Mouse (Mus musculus) 416B (cell line): Measurements from ENCODE around the gene AC131692.1.
A peak's percentile ranks its signal among the peaks of the same experiment; 100 is the strongest.

ENCODE experiments used
- DNase-seq: peaks from one replicate; pipeline ENCODE4 v3.0.0; 2011; ENCODE audit warnings: low read depth

AC131692.1 gene

GRCm38 (mm10) chr19:6094119-6094518 is at the start of gene AC131692.1:
TSS of gene AC131692.1 (plus strand) at chr19:6094419.
- no peak for DNase-seq

DNA sequence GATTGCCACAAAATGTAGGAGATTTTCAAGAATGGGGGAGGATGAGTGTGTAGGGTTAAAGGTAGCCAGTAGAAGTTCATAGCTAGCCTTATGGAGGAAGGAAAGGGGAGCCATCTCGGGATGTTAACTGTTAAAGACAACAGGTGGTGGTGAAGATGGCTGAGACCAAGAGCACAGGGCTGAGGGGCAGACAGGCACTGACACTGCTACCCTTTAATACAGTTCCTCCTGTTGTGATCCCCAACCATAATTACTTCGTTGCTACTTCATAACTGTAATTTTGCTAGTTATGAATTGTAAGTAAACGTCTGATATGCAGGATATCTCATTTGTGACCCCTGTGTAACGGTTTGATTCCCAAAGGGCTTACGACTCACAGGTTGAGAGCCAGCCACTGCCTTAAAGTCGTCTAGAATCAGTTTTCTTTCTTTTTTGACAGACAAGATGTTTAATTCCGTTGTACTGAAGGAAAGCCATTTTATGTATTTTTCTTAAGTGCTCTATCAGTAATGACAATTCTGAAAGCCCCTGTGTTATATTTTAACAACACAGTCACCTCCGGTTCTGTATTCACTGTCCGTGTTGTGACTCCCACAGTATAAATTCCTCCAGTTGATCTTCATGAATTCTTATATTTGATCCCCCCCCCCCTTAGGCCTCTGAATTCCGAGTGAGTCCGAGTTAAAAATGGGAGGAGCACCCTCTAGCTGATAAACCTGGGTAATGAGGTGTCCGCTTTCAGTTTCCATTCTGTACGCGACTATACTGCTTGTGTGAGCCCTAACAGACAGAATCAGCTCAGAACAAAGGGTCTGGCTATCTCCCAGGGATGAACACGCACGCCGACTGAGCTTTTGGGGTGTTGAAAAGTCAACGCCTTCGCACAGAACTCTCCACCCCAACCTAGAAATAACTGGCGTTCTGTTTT is 48.6 kb upstream of the AC131692.1 start:
- DNase-seq: peak; percentile 85

DNA sequence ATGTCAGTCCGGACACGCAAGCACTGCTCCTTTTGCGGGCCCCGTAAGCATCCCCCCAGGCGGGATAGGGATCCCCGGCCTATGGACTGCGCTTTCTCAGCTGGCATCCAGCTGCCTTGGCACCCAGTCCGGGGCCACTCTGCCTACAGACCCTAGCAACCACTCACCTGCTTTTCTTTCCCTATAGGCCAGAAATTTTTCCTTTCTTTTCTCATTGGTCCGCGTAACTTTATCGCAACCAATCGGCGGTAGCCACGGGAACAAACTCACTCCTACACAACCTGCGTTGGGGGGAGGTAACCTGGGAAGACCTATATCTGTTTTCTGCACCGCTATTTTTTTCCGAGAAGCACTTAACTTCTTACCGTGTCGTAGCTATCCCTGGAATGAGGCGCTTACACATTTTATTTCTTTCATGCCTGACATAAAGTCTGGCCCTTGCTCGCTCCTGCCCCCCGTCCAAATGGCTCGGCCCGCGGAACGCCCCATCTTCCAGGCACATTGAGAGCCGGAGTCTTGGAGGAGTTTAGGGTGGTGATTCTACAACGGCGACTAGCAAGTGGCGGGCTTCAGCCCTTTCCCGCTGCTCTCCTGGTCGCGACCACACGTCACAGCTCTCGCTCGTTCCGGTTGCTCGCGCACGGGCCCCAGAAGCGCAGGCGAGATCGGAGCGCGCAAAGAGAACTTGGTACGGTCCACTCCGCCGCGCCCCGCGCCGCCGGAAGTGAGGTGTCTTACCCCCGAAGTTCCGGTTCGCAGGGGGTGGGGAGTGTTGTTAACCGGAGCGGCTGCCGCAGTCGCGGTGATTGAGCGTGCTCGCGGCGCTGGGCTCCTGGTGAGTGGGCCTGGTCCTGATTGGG is 47.7 kb upstream of the AC131692.1 start, which contains the start of gene Syvn1:
Gene Syvn1, plus strand, starts transcription at position 283 of the 860 bp plus-strand sequence.
- peak; percentile 98 for DNase-seq

GRCm38 (mm10) chr19:6047154-6047898 is 46.9 kb upstream of the AC131692.1 start:
- no peak for DNase-seq

- DNase-seq: no peak
Measured at GRCm38 (mm10) chr19:6047899-6048166, 46.4 kb upstream of the AC131692.1 start.

- DNase-seq: no peak
Measured at GRCm38 (mm10) chr19:6048681-6049410, 45.4 kb upstream of the AC131692.1 start.

GRCm38 (mm10) chr19:6052516-6052915 is 41.7 kb upstream of the AC131692.1 start:
- DNase-seq: no peak

- DNase-seq: peak; percentile 44
Measured at GRCm38 (mm10) chr19:6054296-6054695, 39.9 kb upstream of the AC131692.1 start.

GRCm38 (mm10) chr19:6056696-6057095 is 37.5 kb upstream of the AC131692.1 start:
- no peak for DNase-seq

DNA sequence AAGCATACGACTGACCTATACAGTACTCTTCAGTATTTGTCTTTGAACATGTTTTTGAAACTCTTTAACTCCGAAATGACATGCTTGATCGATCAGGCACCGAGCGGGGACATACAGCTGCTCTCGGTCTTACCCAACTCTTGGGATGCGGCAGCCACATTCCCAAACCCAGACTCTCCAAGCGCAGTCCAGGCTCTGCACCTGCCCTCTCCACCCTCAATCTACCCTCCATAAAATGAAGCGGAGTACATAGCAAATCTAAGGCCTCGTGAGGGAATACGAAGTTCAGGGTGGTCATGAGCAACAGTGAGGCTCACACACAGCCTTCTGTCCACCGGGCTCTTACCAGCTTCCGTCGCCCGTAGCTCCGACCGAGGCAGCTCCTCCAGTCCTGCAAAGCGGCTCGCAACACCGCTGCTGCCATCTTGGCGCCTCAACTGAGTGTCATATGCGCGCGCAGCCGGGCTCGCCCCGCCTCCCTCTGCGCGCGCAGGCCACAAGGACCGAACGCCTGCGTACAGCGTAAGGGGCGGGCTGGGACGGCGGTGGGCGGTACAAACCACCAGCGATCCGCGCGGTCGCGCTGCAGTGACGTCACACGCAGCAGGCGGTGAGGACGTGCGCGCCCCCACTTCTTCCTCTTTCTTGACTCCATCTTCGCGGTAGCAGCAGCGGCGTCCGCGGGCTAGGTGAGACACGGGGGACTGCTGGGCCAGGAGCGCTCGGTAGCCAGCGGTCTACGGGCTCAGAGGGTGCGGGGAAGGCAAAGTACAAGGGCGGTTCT is 36.7 kb upstream of the AC131692.1 start, which contains the start of the genes Mrpl49 and Fau:
Gene Mrpl49, minus strand, starts transcription at position 473 of the 784 bp plus-strand sequence.
Gene Fau, plus strand, starts transcription at position 532 of the 784 bp plus-strand sequence.
- peak; percentile 98 for DNase-seq

- peak; percentile 29 for DNase-seq
Measured at GRCm38 (mm10) chr19:6058513-6058912, 35.7 kb upstream of the AC131692.1 start.

- no peak for DNase-seq
Measured at GRCm38 (mm10) chr19:6058966-6059365, 35.3 kb upstream of the AC131692.1 start.

DNA sequence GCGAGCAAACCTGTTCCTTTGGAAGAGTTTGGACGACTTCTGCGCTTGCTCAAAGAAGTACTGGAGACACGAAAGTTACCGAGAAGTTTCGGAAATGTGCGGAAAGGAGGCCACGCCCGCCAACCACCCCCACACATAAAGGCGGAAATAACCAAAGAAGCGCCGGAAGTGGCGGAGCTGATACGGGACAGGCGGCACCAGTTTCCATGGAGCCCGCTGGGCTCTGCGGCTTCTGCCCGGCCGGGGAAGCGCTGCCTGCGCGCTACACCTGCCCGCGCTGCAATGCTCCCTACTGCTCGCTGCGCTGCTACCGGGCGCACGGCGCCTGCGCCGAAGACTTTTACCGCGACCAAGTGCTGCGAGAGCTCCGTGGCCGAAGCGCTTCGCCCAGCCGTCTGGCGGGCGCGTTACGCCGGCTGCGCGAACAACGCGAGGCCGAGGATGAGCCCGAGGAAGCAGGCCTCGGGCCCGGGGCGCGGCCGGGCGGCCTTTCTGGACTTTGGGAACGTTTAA is 33.1 kb upstream of the AC131692.1 start, which contains the start of gene Znhit2:
Gene Znhit2, plus strand, starts transcription at position 172 of the 513 bp plus-strand sequence.
- peak; percentile 95 for DNase-seq

- peak; percentile 86 for DNase-seq
Measured at GRCm38 (mm10) chr19:6061641-6062302, 32.4 kb upstream of the AC131692.1 start.

DNA sequence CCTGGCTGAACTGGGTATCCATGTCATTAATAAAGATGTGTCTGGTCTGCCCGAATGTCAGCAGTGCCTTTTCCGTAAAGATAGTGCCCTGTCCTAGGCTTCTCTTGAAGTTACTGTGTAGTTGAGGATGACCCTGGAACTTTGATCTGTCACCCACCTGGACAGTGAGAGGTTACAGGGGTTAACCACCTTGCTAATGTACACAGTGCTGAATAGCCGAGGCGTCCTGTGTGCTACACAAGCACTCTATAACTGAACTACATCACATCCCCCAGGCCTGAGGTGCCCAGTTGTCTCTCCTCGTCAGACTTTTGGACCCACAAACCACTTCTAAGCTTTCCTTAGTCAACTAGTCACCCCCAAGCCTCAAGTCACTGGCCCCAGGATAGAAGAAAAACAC is 31.8 kb upstream of the AC131692.1 start:
- no peak for DNase-seq

DNA sequence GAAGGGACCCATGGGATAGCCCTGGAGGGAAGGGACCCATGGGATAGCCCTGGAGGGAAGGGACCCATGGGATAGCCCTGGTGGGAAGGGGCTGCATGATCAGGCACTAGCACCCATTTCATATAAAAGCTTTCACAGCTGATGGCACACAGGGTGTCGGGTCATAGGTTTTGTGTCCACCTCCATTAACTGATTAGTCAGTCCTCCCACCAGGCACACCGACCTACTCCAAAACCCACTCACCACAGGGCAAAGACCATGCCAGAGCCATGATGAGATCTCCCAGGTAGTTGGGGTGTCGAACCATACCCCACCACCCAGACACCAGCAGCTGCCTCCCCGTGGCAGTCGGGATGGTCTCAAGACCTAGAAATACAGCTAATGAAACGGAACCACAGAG is 31.1 kb upstream of the AC131692.1 start:
- no peak for DNase-seq

DNA sequence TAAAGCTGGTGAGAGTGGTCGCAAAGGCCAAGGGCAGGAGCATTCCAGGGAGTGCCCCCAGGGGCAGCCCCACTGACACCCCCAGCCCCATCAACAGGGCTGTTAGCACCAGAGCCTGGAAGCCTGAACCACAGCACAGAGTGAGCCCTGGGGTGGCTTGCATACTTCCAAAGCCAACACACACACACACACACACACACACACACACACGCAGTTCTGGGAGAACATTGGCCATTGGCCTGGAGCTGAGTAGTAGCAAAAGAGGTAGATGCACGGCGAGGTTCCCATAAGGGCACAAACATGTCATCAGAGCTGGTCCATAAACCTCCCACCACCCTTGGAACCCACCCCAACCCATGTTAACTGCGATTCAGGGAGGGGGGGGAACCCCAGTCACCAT is 27.6 kb upstream of the AC131692.1 start:
- no peak for DNase-seq

GRCm38 (mm10) chr19:6067011-6067723 is 27.1 kb upstream of the AC131692.1 start:
- peak; percentile 91 for DNase-seq
